Mouse (Mus musculus): Measurements from ENCODE around the gene Smarcd1. TPM values are rescaled to one million over a fixed set of nuclear protein-coding genes. Genes with fewer than 3 reads are reported as not detected.
"Not testable (repeated sequence)": the region's sequence is repeated elsewhere in the genome, so short reads cannot be mapped to it uniquely, and the experiment has no call there.

Smarcd1 gene
- total RNA-seq, 2 experiments from 2014 or later: 5.5 to 6.1 TPM

GRCm38 (mm10) chr15:99726549-99726948 is 24.6 kb downstream of the Smarcd1 start:
- no peak for DNase-seq
- intact Hi-C loops (cut with DNase I): loop anchor here (5.0 kb wide), 1 partner anchor 181 kb away; no protein-coding TSS in a partner anchor

- intact Hi-C loops (cut with DNase I): loop anchor here (5.0 kb wide), 1 partner anchor 180 kb away; no protein-coding TSS in a partner anchor
- DNase-seq: not testable (repeated sequence)
Measured at GRCm38 (mm10) chr15:99727039-99727438, 25.1 kb downstream of the Smarcd1 start.

GRCm38 (mm10) chr15:99727525-99727924 is 25.6 kb downstream of the Smarcd1 start:
- intact Hi-C loops (cut with DNase I): loop anchor here (5.0 kb wide), 1 partner anchor 180 kb away; no protein-coding TSS in a partner anchor
- no peak for DNase-seq

GRCm38 (mm10) chr15:99728211-99728610 is 26.3 kb downstream of the Smarcd1 start:
- intact Hi-C loops (cut with DNase I): loop anchor here (5.0 kb wide), 1 partner anchor 179 kb away; no protein-coding TSS in a partner anchor
- no peak for DNase-seq

GRCm38 (mm10) chr15:99729056-99729783 is 27.3 kb downstream of the Smarcd1 start:
- DNase-seq: no peak
- intact Hi-C loops (cut with DNase I): loop anchor here (5.0 kb wide), 1 partner anchor 178 kb away; no protein-coding TSS in a partner anchor

GRCm38 (mm10) chr15:99731167-99731566 is 29.2 kb downstream of the Smarcd1 start:
- no peak for DNase-seq
- intact Hi-C loops (cut with DNase I): no loop called here

- DNase-seq: no peak
- intact Hi-C loops (cut with DNase I): no loop called here
Measured at GRCm38 (mm10) chr15:99731678-99732077, 29.7 kb downstream of the Smarcd1 start.

GRCm38 (mm10) chr15:99733186-99733585 is 31.3 kb downstream of the Smarcd1 start:
- intact Hi-C loops (cut with DNase I): no loop called here
- DNase-seq: no peak

- intact Hi-C loops (cut with DNase I): no loop called here
- peak; percentile 100 for DNase-seq
Measured at GRCm38 (mm10) chr15:99735631-99736030, 33.7 kb downstream of the Smarcd1 start.

- intact Hi-C loops (cut with DNase I): no loop called here
Measured at GRCm38 (mm10) chr15:99736675-99737074, 34.7 kb downstream of the Smarcd1 start.

GRCm38 (mm10) chr15:99740229-99740628 is 38.3 kb downstream of the Smarcd1 start:
- no peak for DNase-seq
- intact Hi-C loops (cut with DNase I): no loop called here

More at GRCm38 (mm10) chr15:99736675-99737074, 34.7 kb downstream of the Smarcd1 start:
- DNase-seq: no peak

GRCm38 (mm10) chr15:99754204-99754603 is 52.3 kb downstream of the Smarcd1 start:
- no peak for DNase-seq

More at GRCm38 (mm10) chr15:99754204-99754603, 52.3 kb downstream of the Smarcd1 start:
- intact Hi-C loops (cut with DNase I): loop anchor here (10.0 kb wide), 1 partner anchor 259 kb away; no protein-coding TSS in a partner anchor

Other genes starting within 250 kb of the Smarcd1 start
- gene Nckap5l, start 244.4 kb upstream of the Smarcd1 start, total RNA-seq (2021): 1 to 10 TPM; 3.6 to 4.0 TPM
- gene Bcdin3d, start 227.4 kb upstream of the Smarcd1 start, total RNA-seq (2021): 1 to 10 TPM; 3.0 to 3.5 TPM
- gene Faim2, start 174.0 kb upstream of the Smarcd1 start, total RNA-seq (2021): under 1 TPM; 0.05 to 0.26 TPM
- not detected for gene Aqp2, start 123.1 kb upstream of the Smarcd1 start, total RNA-seq (2021)
- not detected for gene Aqp5, start 111.3 kb upstream of the Smarcd1 start, total RNA-seq (2021)
- not detected for gene Aqp6, start 100.7 kb upstream of the Smarcd1 start, total RNA-seq (2021)
- gene Racgap1, start 50.5 kb upstream of the Smarcd1 start, total RNA-seq (2021): 1 to 10 TPM; 1.9 to 2.4 TPM
- gene Asic1, start 31.8 kb upstream of the Smarcd1 start, total RNA-seq (2021): under 1 TPM; 0.10 TPM
- 1 to 10 TPM in 1 of 2 experiments, not detected in 1; 1.2 TPM for gene Gm17349, start 3.4 kb downstream of the Smarcd1 start, total RNA-seq (2021)
- 100 to 1,000 TPM; 569 to 657 TPM for gene Gpd1, start 15.4 kb downstream of the Smarcd1 start, total RNA-seq (2021)
- gene Cox14, start 23.5 kb downstream of the Smarcd1 start, total RNA-seq (2021): 100 to 1,000 TPM; 151 to 159 TPM
- gene Cers5, start 70.8 kb downstream of the Smarcd1 start, total RNA-seq (2021): 1 to 10 TPM; 4.9 to 5.9 TPM
- gene Lima1, start 173.3 kb downstream of the Smarcd1 start, total RNA-seq (2021): 10 to 100 TPM in 1 of 2 experiments, 1 to 10 TPM in 1; 9.3 to 10.3 TPM

Measured in gastrocnemius, postnatal 36 days (tissue).